ENCODE assay signal across 11 mouse cellular contexts in genomic region chr17:49526566-49526965, GRCm38 (mm10). TPM values are rescaled to one million over a fixed set of nuclear protein-coding genes. Genes with fewer than 3 reads are reported as not detected.
DNase-seq lines count a peak whose midpoint lies in the region; ATAC-seq lines count a peak whose summit lies in the region.
"Had no signal": no experiment of that assay in that cellular context is flagged by ENCODE, and none has a peak within 500 bp of the region (broad histone marks: within the 10 kb centered on the region; RNA-seq: fewer than 3 reads in every experiment).

No protein-coding gene starts in this region.

- ATAC-seq in frontal cortex, adult (ENCODE audit: low TSS enrichment), result peak; percentile 65
- ATAC-seq: forebrain, embryonic 13.5 days; forebrain, embryonic 15.5 days; forebrain, postnatal 0 days had no signal

- DNase-seq in frontal cortex, postnatal 36 days (ENCODE audit: low spot score in 2 of 2), result no peak
- peak; percentile 62 for DNase-seq in testis, postnatal 14 days (ENCODE audit: low spot score)
- DNase-seq in testis, postnatal 10 days (ENCODE audit: low spot score), result no peak
- no peak for DNase-seq in gastrocnemius, adult 18-20 months (ENCODE audit: low spot score)
- DNase-seq: adrenal gland, adult 2 months; adrenal gland, postnatal 10 days; adrenal gland, postnatal 25 days; forebrain, postnatal 0 days had no signal

RNA-seq across cellular contexts. Expression of gene Daam2, which starts 37.6 kb away (rescaled TPM):
- total RNA-seq in gastrocnemius, adult 18-20 months (2021), result 1 to 10 TPM; 3.6 to 4.0 TPM
